Mouse (Mus musculus) left cerebral cortex, adult 18-20 months (tissue): ENCODE measurements around the gene B4galt3. TPM values are rescaled to one million over a fixed set of nuclear protein-coding genes. Genes with fewer than 3 reads are reported as not detected.

Source experiments
- total RNA-seq, 2 experiments: library from RNA; stranded (reverse); gene quantifications; 2 replicates each; pipeline ENCODE4 v1.2.3; 2021

The B4galt3 gene
- total RNA-seq, 2 experiments from 2014 or later = 64.3 to 71.8 TPM

Other genes with a start within 250 kb of the B4galt3 start
- 10 to 100 TPM; 11.1 to 13.2 TPM for gene Fcgr3, start 205.4 kb upstream of the B4galt3 start, total RNA-seq
- under 1 TPM in 1 of 2 experiments, not detected in 1; 0.79 TPM for gene Cfap126, start 156.4 kb upstream of the B4galt3 start, total RNA-seq
- gene Sdhc, start 119.7 kb upstream of the B4galt3 start, total RNA-seq = 100 to 1,000 TPM; 195 to 207 TPM
- gene Mpz, start 119.6 kb upstream of the B4galt3 start, total RNA-seq = not detected
- gene Pcp4l1, start 74.1 kb upstream of the B4galt3 start, total RNA-seq = 100 to 1,000 TPM; 114 to 132 TPM
- gene Nr1i3, start 56.4 kb upstream of the B4galt3 start, total RNA-seq = under 1 TPM; 0.12 to 0.14 TPM
- gene Tomm40l, start 47.8 kb upstream of the B4galt3 start, total RNA-seq = 10 to 100 TPM; 84.2 to 90.5 TPM
- gene Apoa2, start 45.3 kb upstream of the B4galt3 start, total RNA-seq = 1 to 10 TPM; 1.8 to 3.1 TPM
- gene Fcer1g, start 36.0 kb upstream of the B4galt3 start, total RNA-seq = 10 to 100 TPM; 13.7 to 14.7 TPM
- 1 to 10 TPM; 5.9 to 8.9 TPM for gene Adamts4, start 19.9 kb upstream of the B4galt3 start, total RNA-seq
- gene Ndufs2, start 18.9 kb upstream of the B4galt3 start, total RNA-seq = 100 to 1,000 TPM; 280 to 286 TPM
- 10 to 100 TPM; 26.9 to 27.8 TPM for gene Ppox, start 10.9 kb downstream of the B4galt3 start, total RNA-seq
- gene Usp21, start 17.7 kb downstream of the B4galt3 start, total RNA-seq = 10 to 100 TPM; 54.5 to 63.0 TPM
- gene Ufc1, start 24.7 kb downstream of the B4galt3 start, total RNA-seq = 100 to 1,000 TPM; 104 to 112 TPM
- 10 to 100 TPM; 43.7 to 43.9 TPM for gene Dedd, start 58.8 kb downstream of the B4galt3 start, total RNA-seq
- 10 to 100 TPM; 43.3 to 47.9 TPM for gene Nit1, start 75.3 kb downstream of the B4galt3 start, total RNA-seq
- gene Pfdn2, start 75.3 kb downstream of the B4galt3 start, total RNA-seq = 100 to 1,000 TPM; 189 to 191 TPM
- gene Klhdc9, start 90.5 kb downstream of the B4galt3 start, total RNA-seq = 1 to 10 TPM; 7.1 to 8.0 TPM
- 1 to 10 TPM; 3.6 to 4.7 TPM for gene Nectin4, start 99.8 kb downstream of the B4galt3 start, total RNA-seq
- 1 to 10 TPM; 2.2 to 2.6 TPM for gene Arhgap30, start 118.6 kb downstream of the B4galt3 start, total RNA-seq
- 100 to 1,000 TPM in 1 of 2 experiments, 10 to 100 TPM in 1; 99.0 to 105 TPM for gene Usf1, start 141.0 kb downstream of the B4galt3 start, total RNA-seq
- 1 to 10 TPM; 1.4 to 2.3 TPM for gene Tstd1, start 148.5 kb downstream of the B4galt3 start, total RNA-seq
- gene F11r, start 167.2 kb downstream of the B4galt3 start, total RNA-seq = 1 to 10 TPM; 4.5 to 5.4 TPM
- gene Alyref2, start 233.2 kb downstream of the B4galt3 start, total RNA-seq = 1 to 10 TPM; 5.7 to 5.8 TPM